Mouse (Mus musculus): ENCODE measurements around the gene Il17rb.
A peak's percentile ranks its signal among the peaks of the same experiment; 100 is the strongest.

Gene Il17rb

DNA sequence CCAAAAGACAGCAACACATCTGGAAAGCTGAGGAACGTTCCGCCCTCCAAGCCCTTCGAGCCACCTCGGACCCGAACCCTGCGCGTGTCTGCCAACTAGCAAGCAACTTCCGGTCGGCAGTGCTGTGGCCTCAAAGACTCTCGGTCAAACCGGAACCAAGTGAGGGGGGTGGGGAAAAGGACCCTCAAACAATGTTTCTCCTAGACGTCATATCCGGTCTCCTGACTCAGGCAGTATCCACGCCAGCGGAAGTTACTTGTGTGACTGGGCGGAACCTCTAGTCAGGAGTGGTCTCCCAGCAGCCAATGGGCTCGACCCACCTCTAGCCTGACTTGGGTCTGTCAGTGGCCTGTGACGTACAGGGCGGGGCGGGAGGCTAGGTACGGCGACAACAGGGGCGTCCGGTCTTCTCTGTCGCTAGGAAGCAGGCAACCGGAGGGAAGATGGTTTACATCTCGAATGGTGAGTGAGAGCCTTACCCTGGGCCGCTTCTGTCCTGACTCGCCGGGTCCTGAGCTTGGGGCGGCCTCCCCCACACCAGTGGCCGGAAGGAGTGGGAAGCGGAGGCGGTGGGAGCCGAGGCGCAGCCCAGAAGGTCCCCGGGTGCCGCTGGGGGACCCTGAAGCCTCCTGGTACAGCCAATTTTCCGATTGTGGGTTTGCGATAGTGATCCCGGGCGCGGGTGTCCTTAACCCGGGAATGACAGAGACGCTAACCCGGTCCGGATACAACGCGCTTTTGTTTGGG, 40.4 kb downstream of the Il17rb start, which contains the start of gene Selenok:
Gene Selenok, plus strand, starts transcription at position 234 of the 747 bp plus-strand sequence.
- peak; percentile 95 to 99 for DNase-seq (ENCODE audit: low spot score in 2 of 2)

DNA sequence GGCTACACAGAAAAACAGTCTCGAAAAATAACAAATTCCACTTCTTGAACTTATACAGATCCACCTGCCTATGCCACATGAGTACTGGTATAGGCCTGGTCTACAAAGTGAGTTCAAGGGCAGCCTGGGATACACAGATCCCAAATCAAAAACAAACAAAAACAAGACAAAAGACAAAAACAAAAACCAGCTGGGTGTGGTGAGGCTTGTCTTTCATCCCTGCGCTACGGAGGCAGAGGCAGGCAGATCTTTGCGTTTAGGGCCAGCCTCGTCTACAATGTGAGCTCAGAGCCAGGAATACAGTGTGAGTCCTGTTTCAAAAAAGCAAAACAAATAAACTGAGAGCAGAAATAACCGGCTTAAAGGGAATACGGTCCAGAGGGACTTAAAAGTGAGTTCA, 41.1 kb downstream of the Il17rb start:
- no peak for DNase-seq (ENCODE audit: low spot score in 2 of 2)

DNA sequence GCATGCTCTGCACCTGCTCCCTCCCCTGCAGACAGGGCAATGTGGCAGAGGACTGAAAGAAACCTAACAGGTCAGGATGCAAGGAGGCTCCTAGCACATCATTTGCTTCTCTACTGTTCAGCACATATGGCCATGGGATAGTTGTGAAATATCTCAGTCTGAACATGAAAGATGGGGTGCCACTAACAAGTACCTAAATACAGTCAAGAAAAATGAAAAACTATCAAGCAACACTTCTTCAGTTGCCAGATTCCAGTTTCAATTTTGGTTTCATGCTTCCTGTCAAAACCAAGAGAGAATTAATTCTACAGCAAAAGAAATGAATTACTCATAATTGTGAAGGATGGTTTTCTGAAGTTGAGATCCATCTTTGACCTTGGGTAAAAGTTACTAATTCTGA, 51.3 kb downstream of the Il17rb start:
- DNase-seq (ENCODE audit: low spot score in 2 of 2) = no peak

DNA sequence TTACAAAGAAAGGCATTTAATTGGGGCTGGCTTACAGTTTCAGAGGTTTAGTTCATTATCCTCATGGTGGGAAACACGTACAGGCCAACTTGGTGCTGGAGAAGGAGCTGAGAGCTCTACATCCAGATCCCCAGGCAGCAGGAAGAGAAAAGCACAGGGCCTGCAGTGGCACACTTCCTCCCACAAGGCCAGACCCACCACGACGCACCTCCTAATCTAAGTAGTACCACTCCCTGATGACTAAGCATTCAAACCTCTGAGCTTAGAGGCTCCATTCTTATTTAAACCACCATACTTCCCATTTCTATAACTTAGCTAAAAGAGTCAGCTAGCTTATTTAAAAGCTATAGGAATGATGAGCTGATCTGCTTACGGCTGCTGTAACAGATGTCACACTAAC, 57.9 kb downstream of the Il17rb start:
- no peak for DNase-seq (ENCODE audit: low spot score in 2 of 2)

DNA sequence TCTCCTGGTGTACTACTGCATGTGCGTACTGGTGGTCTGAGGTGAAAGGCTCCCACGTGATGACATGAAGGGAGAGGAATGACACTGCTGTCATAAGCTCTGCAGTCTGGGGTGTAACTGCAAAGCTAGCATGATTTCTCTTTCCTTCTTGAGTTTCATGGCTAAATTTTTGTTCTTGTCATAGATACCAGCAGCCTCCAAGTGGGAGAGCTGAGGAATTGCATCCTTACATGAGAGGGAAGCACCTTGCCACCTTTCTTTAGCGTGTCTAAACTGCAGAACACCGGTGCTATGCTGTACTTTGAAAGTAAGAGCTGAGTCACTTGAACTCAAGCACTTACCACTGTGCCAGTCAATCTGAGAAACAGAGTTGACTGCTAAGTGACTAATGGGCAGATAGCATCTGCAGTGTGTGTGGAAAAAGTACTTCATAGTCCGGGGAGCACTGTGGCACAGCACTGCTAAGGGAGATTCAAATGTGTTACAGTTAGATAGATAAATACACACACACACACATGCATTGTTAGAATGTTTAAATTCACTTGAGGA, 61.9 kb downstream of the Il17rb start:
- DNase-seq (ENCODE audit: low spot score in 2 of 2) = no peak
